Mouse (Mus musculus): ENCODE results near the gene Gm28035. TPM values are rescaled to one million over a fixed set of nuclear protein-coding genes. Genes with fewer than 3 reads are reported as not detected.

Gm28035 gene
- polyA plus RNA-seq, 1 experiment, result not detected

DNA sequence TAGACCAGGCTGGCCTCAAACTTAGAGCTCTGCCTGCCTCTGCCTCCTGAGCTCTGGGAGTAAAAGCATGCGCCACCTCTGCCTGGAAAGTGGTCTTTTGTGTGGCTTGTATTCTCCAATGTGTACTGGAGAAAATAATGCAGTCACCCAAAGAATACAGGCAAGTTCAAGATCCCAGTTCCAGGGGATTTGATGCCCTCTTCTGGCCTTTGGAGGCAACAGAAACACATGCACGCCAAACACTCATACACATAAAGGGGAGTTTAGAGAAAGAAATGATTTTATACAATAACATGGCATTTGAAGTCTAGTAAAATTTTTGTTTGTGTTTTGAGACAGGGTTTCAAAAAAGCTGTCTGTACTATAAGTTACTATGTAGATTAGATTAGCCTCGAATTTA is 59.2 kb downstream of the Gm28035 start:
- WGBS, result 79% methylated on average over 3 of the region's 3 CpGs
- H3K4me3 ChIP-seq (ENCODE audit: insufficient read depth, low read depth, low read length), result no peak overlapping the region
- H3K27ac ChIP-seq (ENCODE audit: insufficient read depth, low read depth, low read length), result no peak overlapping the region
- TF ChIP-seq POLR2A (IDR thresholded peaks at IDR 0.05; ENCODE audit: insufficient read depth, low read depth, low read length), result no peak
- TF ChIP-seq CTCF (IDR thresholded peaks at IDR 0.05; ENCODE audit: insufficient read depth, low read depth, low read length), result no peak
- H3K4me1 ChIP-seq (ENCODE audit: control insufficient read depth, insufficient read depth, low read length), result no peaks in the 10 kb centered on the region

GRCm38 (mm10) chr2:30299966-30300365 is 59.6 kb downstream of the Gm28035 start:
- Histone ChIP-seq H3K4me3 (ENCODE audit: insufficient read depth, low read depth, low read length) (no peak overlapping the region), H3K27ac (ENCODE audit: insufficient read depth, low read depth, low read length) (no peak overlapping the region), H3K4me1 (ENCODE audit: control insufficient read depth, insufficient read depth, low read length) (no peaks in the 10 kb centered on the region)
- TF ChIP-seq CTCF (IDR thresholded peaks at IDR 0.05; ENCODE audit: insufficient read depth, low read depth, low read length), result no peak
- no peak for TF ChIP-seq POLR2A (IDR thresholded peaks at IDR 0.05; ENCODE audit: insufficient read depth, low read depth, low read length)
- 89% methylated on average over 5 of the region's 5 CpGs for WGBS

- WGBS, result 94% methylated on average over 7 of the region's 7 CpGs
- H3K27ac ChIP-seq (ENCODE audit: insufficient read depth, low read depth, low read length), result no peak overlapping the region
- no peak for TF ChIP-seq POLR2A (IDR thresholded peaks at IDR 0.05; ENCODE audit: insufficient read depth, low read depth, low read length)
- no peak for TF ChIP-seq CTCF (IDR thresholded peaks at IDR 0.05; ENCODE audit: insufficient read depth, low read depth, low read length)
Measured at GRCm38 (mm10) chr2:30306087-30306486, 65.7 kb downstream of the Gm28035 start.

GRCm38 (mm10) chr2:30309351-30309750 is 69.0 kb downstream of the Gm28035 start:
- no peak for TF ChIP-seq CTCF (IDR thresholded peaks at IDR 0.05; ENCODE audit: insufficient read depth, low read depth, low read length)
- no peak for TF ChIP-seq POLR2A (IDR thresholded peaks at IDR 0.05; ENCODE audit: insufficient read depth, low read depth, low read length)
- 92% methylated on average over 3 of the region's 3 CpGs for WGBS
- no peak overlapping the region for H3K4me3 ChIP-seq (ENCODE audit: insufficient read depth, low read depth, low read length)
- no peaks in the 10 kb centered on the region for H3K4me1 ChIP-seq (ENCODE audit: control insufficient read depth, insufficient read depth, low read length)
- no peak overlapping the region for H3K27ac ChIP-seq (ENCODE audit: insufficient read depth, low read depth, low read length)

More at GRCm38 (mm10) chr2:30306087-30306486, 65.7 kb downstream of the Gm28035 start:
- no peaks in the 10 kb centered on the region for H3K4me1 ChIP-seq (ENCODE audit: control insufficient read depth, insufficient read depth, low read length)
- no peak overlapping the region for H3K4me3 ChIP-seq (ENCODE audit: insufficient read depth, low read depth, low read length)

GRCm38 (mm10) chr2:30311481-30311880 is 71.1 kb downstream of the Gm28035 start:
- TF ChIP-seq POLR2A (IDR thresholded peaks at IDR 0.05; ENCODE audit: insufficient read depth, low read depth, low read length) (no peak), CTCF (IDR thresholded peaks at IDR 0.05; ENCODE audit: insufficient read depth, low read depth, low read length) (no peak)
- WGBS, result 81% methylated on average over 2 of the region's 2 CpGs

DNA sequence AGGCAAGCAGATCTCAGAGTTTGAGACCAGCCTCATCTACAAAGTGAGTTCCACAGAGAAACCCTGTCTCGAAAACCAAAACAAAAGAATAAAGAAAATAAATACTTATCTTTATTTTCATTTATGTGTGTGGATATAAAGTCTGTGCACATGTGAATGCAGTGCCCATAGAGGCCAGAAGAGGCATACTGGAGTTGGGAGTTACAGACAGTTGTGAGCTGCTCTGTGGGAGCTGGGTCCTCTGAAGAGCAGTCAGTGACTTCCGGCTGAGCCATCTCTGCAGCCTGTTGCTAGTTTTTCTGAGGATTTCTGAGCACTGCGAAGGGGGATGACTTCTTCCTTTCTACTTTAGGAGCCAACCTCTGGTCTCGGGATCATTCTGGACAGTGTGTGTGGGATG is 75.8 kb downstream of the Gm28035 start:
- H3K4me3 ChIP-seq (ENCODE audit: insufficient read depth, low read depth, low read length), result no peak overlapping the region
- WGBS, result 93% methylated on average over 4 of the region's 4 CpGs
- no peak overlapping the region for H3K27ac ChIP-seq (ENCODE audit: insufficient read depth, low read depth, low read length)
- TF ChIP-seq CTCF (IDR thresholded peaks at IDR 0.05; ENCODE audit: insufficient read depth, low read depth, low read length) (no peak), POLR2A (IDR thresholded peaks at IDR 0.05; ENCODE audit: insufficient read depth, low read depth, low read length) (no peak)
- no peaks in the 10 kb centered on the region for H3K4me1 ChIP-seq (ENCODE audit: control insufficient read depth, insufficient read depth, low read length)

More at GRCm38 (mm10) chr2:30311481-30311880, 71.1 kb downstream of the Gm28035 start:
- no peak overlapping the region for H3K4me3 ChIP-seq (ENCODE audit: insufficient read depth, low read depth, low read length)
- no peak overlapping the region for H3K27ac ChIP-seq (ENCODE audit: insufficient read depth, low read depth, low read length)
- H3K4me1 ChIP-seq (ENCODE audit: control insufficient read depth, insufficient read depth, low read length), result no peaks in the 10 kb centered on the region

DNA sequence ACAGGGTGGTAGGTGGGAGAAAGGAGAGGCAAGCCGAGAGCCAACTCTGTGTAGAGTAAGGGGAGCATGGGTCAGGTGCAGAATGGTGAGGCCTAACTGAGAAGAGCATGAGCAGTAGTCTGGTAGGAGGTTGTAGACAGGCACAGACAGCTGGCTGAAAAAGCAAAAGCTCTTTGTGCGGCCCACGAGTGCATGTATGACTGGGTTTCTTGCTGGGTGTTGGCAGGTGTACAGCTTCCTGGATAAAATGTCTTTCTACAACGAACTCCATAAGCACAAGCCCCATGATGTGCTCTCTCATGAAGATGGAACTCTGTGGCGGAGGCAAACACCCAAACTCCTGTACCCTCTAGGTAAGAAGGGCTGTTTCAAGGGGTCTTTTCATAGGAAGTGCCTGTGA is 76.6 kb downstream of the Gm28035 start:
- Histone ChIP-seq H3K4me1 (ENCODE audit: control insufficient read depth, insufficient read depth, low read length) (no peaks in the 10 kb centered on the region), H3K27ac (ENCODE audit: insufficient read depth, low read depth, low read length) (no peak overlapping the region), H3K4me3 (ENCODE audit: insufficient read depth, low read depth, low read length) (no peak overlapping the region)
- 87% methylated on average over 5 of the region's 5 CpGs for WGBS
- TF ChIP-seq CTCF (IDR thresholded peaks at IDR 0.05; ENCODE audit: insufficient read depth, low read depth, low read length) (no peak), POLR2A (IDR thresholded peaks at IDR 0.05; ENCODE audit: insufficient read depth, low read depth, low read length) (no peak)

DNA sequence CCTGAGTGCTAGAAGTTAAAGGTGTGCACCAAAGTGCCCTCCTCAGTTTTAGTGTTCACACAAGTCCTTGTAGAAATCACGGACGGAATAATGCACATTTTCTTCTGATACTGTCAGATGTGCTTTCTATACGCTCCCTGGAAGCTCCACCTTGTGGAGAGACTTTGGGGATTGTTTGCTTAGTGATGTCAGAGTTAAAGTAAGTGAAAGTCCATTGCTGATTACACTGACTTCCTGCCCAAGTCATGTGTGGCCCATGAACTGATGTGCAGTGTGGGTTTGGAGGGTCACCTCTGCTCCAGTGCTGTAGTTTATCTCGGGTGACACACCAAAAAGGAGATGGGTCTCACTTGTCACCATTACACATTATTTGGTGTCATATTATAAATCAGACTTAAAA is 78.9 kb downstream of the Gm28035 start:
- WGBS, result 95% methylated on average over 4 of the region's 4 CpGs
- TF ChIP-seq CTCF (IDR thresholded peaks at IDR 0.05; ENCODE audit: insufficient read depth, low read depth, low read length), result no peak
- TF ChIP-seq POLR2A (IDR thresholded peaks at IDR 0.05; ENCODE audit: insufficient read depth, low read depth, low read length), result no peak
- Histone ChIP-seq H3K4me1 (ENCODE audit: control insufficient read depth, insufficient read depth, low read length) (no peaks in the 10 kb centered on the region), H3K4me3 (ENCODE audit: insufficient read depth, low read depth, low read length) (no peak overlapping the region), H3K27ac (ENCODE audit: insufficient read depth, low read depth, low read length) (no peak overlapping the region)

- H3K27ac ChIP-seq (ENCODE audit: insufficient read depth, low read depth, low read length), result no peak overlapping the region
- no peak for TF ChIP-seq CTCF (IDR thresholded peaks at IDR 0.05; ENCODE audit: insufficient read depth, low read depth, low read length)
- no peak for TF ChIP-seq POLR2A (IDR thresholded peaks at IDR 0.05; ENCODE audit: insufficient read depth, low read depth, low read length)
- H3K4me1 ChIP-seq (ENCODE audit: control insufficient read depth, insufficient read depth, low read length), result no peaks in the 10 kb centered on the region
- H3K4me3 ChIP-seq (ENCODE audit: insufficient read depth, low read depth, low read length), result no peak overlapping the region
- 75% methylated on average over 7 of the region's 7 CpGs for WGBS
Measured at GRCm38 (mm10) chr2:30323111-30323510, 82.7 kb downstream of the Gm28035 start.

GRCm38 (mm10) chr2:30325296-30325695 is 84.9 kb downstream of the Gm28035 start:
- no peak overlapping the region for H3K4me3 ChIP-seq (ENCODE audit: insufficient read depth, low read depth, low read length)
- no peak overlapping the region for H3K27ac ChIP-seq (ENCODE audit: insufficient read depth, low read depth, low read length)
- TF ChIP-seq POLR2A (IDR thresholded peaks at IDR 0.05; ENCODE audit: insufficient read depth, low read depth, low read length), result no peak
- no peak for TF ChIP-seq CTCF (IDR thresholded peaks at IDR 0.05; ENCODE audit: insufficient read depth, low read depth, low read length)
- no peaks in the 10 kb centered on the region for H3K4me1 ChIP-seq (ENCODE audit: control insufficient read depth, insufficient read depth, low read length)
- WGBS, result 90% methylated on average over 5 of the region's 5 CpGs

Data from olfactory bulb, adult 2 months (tissue).